Mouse (Mus musculus) erythroblast, embryonic 14.5 days (primary cell): ENCODE results near the gene Rpl10a. TPM values are rescaled to one million over a fixed set of nuclear protein-coding genes. Genes with fewer than 3 reads are reported as not detected.

Experiments used
- H3K27me3 ChIP-seq: 2 replicates; pipeline ENCODE4 v1.6.1; 2012; ENCODE audit warnings: inconsistent platforms; ENCODE audit not compliant: control insufficient read depth
- H3K36me3 ChIP-seq: 2 replicates; pipeline ENCODE4 v1.6.1; 2012; ENCODE audit warnings: mild to moderate bottlenecking, inconsistent platforms; ENCODE audit not compliant: control insufficient read depth
- H3K4me1 ChIP-seq: 2 replicates; pipeline ENCODE4 v1.6.1; 2012; ENCODE audit warnings: inconsistent platforms; ENCODE audit not compliant: control insufficient read depth
- H3K4me3 ChIP-seq: replicated peaks from 2 replicates; pipeline ENCODE3; 2012; ENCODE audit warnings: moderate library complexity, mild to moderate bottlenecking, inconsistent platforms
- H3K9me3 ChIP-seq: 2 replicates; pipeline ENCODE4 v1.6.1; 2012; ENCODE audit warnings: low read length, inconsistent platforms, mixed read lengths; ENCODE audit not compliant: control insufficient read depth
- GATA1 ChIP-seq: IDR thresholded peaks from 2 replicates; pipeline ENCODE4 v1.6.1; 2012; ENCODE audit warnings: low read length, inconsistent platforms, mixed read lengths
- TAL1 ChIP-seq: IDR thresholded peaks from 3 replicates; pipeline ENCODE4 v1.6.1; 2012; ENCODE audit warnings: low read length, inconsistent platforms, mixed read lengths
- polyA plus RNA-seq: library from polyadenylated mRNA; stranded (reverse); fragments of >175 nt; gene quantifications from 2 replicates; pipeline ENCODE4 v1.2.3, GENCODE M21; 2012

Gene Rpl10a
- polyA plus RNA-seq, 1 experiment, result 529 TPM

DNA sequence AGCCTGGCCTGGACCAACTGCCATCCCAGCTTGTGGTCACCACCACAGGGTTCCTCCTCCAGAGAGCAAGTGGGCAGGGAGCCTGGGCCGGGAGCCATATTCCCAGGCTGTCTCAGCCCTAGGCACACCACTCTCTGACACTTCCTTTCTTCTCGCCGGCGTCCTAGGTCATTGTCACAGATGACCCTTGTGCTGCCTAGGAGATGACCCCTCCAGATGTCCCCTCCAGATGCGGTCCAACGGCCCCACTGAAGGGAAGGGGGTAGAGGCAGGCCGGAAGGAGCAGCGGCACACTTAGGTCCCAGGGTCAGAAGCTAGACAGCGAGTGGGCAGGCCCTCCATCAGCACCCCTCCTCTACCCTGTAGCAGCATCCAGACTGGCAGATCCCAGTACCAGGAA lies 27.9 kb upstream of the Rpl10a start:
- Histone ChIP-seq H3K4me1 (peaks cover 2% of the 10 kb centered on the region; the same call in 1 of the 2 replicates), H3K36me3 (peaks cover 46% of the 10 kb centered on the region), H3K4me3 (no peak overlapping the region), H3K9me3 (peaks cover 3% of the 10 kb centered on the region), H3K27me3 (no peaks in the 10 kb centered on the region)
- TF ChIP-seq GATA1 (no peak), TAL1 (no peak)

DNA sequence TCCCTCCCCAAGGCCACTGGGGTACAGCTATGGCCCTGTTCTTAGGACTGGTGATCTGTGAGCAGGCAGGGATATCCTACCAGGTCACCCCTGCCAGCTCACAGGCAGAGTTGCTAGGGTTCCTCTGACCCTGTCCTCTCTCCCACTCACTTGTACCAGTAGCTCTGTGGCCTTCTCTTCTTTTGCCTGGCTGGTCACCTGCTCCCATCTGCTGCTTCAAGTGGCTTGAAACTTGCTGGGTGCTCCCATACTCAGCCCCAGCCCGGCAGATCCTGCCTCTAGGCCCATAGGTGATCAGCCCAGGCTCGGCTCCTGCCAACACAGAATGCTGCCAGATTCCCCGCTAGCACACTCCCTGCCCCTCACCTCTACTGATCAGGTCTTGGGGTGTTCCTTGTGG lies 27.4 kb upstream of the Rpl10a start:
- Histone ChIP-seq H3K36me3 (peaks cover 41% of the 10 kb centered on the region), H3K27me3 (no peaks in the 10 kb centered on the region), H3K9me3 (peaks cover 5% of the 10 kb centered on the region), H3K4me1 (peaks cover 2% of the 10 kb centered on the region; the same call in 1 of the 2 replicates), H3K4me3 (no peak overlapping the region)
- TF ChIP-seq GATA1 (no peak), TAL1 (no peak)

GRCm38 (mm10) chr17:28305172-28305571 lies 23.1 kb upstream of the Rpl10a start:
- H3K36me3 ChIP-seq, result peaks cover 7% of the 10 kb centered on the region

DNA sequence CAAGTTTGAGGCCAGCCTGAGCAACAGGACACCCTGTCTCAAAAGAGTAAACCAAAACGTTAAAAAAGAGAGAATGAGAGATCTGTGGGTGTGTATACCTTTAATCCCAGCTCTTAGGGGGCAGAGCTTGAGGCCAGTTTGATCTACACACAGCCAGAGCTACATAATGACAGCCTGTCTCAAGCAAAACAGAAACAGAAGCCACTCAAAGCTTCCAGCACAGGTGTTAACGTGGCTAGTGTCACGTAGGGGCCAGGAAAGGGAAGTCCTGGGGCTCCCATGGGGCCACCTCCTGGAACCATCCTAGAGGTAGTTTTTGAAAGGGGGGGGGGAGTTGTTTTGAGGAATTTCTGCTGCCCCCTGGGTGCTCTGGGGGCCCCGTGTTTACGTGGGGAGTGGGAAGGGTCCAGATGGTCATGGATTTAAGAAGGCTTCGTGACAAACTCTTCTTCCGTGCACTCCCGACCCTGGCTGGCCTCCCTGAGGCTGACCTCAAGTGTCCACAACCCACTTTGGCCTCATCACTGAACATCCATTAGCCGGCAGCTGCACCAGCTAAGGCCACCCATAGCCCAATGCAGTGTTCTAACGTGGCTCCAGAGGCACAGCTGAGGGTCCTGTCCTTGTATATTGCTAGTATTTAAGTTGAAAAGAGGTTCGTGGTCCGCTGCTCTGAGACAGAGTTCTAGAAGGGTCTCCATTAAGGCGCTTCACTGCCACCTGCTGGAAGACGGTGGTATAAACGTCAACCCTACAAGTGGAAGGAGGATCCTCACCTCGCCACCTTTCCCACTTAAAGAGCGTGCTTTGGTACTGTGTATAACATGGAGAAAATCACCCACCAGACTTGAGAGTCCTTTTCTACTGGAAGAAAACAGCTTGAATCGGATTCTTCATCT lies 19.7 kb upstream of the Rpl10a start:
- TF ChIP-seq GATA1, result no peak
- no peak for TF ChIP-seq TAL1
- Histone ChIP-seq H3K4me1 (peaks cover 22% of the 10 kb centered on the region), H3K9me3 (peaks cover 5% of the 10 kb centered on the region), H3K4me3 (no peak overlapping the region), H3K27me3 (no peaks in the 10 kb centered on the region), H3K36me3 (no peaks in the 10 kb centered on the region)

More at GRCm38 (mm10) chr17:28305172-28305571, 23.1 kb upstream of the Rpl10a start:
- Histone ChIP-seq H3K4me3 (no peak overlapping the region), H3K4me1 (peaks cover 10% of the 10 kb centered on the region), H3K9me3 (peaks cover 5% of the 10 kb centered on the region), H3K27me3 (no peaks in the 10 kb centered on the region)
- TF ChIP-seq TAL1, result no peak
- TF ChIP-seq GATA1, result no peak

- Histone ChIP-seq H3K36me3 (peaks cover 8% of the 10 kb centered on the region), H3K9me3 (no peaks in the 10 kb centered on the region; the same call in 1 of the 2 replicates), H3K27me3 (no peaks in the 10 kb centered on the region), H3K4me3 (no peak overlapping the region), H3K4me1 (peaks cover 42% of the 10 kb centered on the region)
- TF ChIP-seq TAL1, result no peak
- no peak for TF ChIP-seq GATA1
These were observed 17.4 kb upstream of the Rpl10a start for GRCm38 (mm10) chr17:28310831-28311230.

DNA sequence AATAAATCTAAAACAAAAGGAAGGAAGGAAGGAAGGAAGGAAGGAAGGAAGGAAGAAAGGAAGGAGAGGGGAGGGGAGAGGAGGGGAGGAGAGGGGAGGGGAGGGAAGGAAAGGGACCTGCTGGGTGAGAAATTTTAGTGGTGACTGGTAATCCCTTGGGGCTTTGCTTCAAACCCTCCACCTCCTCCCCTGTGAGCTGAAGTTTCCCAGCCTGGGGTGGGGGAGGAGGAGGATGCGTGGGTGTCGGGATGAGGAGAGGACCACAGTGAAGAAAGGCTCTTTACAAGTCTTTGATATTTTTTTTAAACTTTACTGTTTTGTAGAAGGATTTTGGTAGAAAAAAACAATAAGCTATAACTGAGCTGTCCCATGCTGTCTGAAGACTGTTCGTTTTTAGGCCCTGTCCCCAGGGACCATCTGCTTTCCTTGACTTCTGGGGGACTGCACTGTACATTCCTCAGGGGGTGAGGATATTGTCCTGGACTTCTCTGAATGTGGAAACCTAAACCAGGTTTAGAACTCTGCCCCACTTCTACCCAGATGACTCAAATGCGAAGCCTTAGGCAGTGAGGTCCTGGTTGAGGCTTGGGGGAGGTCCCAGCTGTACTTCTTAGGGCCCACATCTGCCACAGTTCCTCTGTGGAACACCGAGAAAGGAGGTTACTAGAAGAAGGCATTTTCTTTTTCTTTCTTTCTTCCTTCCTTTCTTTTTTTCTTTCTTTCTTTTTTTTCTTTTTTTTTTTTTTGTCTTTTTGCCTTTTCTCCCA lies 16.7 kb upstream of the Rpl10a start:
- Histone ChIP-seq H3K9me3 (no peaks in the 10 kb centered on the region; the same call in 1 of the 2 replicates), H3K4me1 (peaks cover 50% of the 10 kb centered on the region), H3K4me3 (no peak overlapping the region), H3K36me3 (peaks cover 15% of the 10 kb centered on the region), H3K27me3 (no peaks in the 10 kb centered on the region)
- TF ChIP-seq TAL1 (no peak), GATA1 (no peak)

DNA sequence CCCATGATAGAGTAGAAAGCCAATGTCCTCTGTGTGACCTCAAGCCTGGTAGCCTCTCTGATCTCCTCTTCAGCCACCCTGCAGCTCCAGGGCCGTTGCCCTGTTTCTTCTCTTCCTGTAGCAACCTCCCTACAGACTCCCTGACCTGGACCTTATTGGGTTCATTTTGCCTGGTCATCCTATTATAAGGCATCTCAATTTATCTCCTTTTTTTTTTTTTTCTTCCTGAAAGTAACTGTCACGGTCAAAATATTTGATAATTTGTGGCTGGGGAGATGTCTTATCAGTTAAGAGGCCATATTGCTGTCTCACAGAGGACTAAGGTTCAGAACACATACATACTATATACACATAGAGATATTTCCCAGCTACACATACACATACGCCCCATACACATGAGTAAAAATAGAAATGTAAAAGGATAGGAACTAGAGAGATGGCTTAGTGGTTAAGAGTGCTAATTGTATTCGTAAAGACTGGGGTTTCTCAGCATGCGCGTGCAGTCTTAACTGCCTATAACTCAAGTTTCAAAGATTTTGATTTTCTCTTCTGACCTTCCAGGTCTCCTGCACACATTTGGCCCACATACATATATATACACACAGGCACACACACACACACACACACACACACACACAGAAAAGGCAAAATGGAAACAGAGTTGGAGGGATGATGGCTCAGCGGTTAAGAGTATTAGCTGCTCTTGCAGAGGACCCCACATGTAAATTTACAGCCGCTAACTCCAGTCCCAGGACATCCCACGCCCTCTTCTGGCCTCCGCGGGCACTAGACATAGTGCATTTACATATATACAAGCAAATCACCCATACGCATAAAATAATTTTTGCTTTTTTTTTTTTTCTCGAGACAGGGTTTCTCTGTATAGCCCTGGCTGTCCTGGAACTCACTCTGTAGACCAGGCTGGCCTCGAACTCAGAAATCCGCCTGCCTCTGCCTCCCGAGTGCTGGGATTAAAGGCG lies 15.7 kb upstream of the Rpl10a start:
- Histone ChIP-seq H3K27me3 (no peaks in the 10 kb centered on the region), H3K36me3 (peaks cover 25% of the 10 kb centered on the region), H3K4me3 (peak overlapping the region; percentile 90), H3K4me1 (peaks cover 59% of the 10 kb centered on the region), H3K9me3 (no peaks in the 10 kb centered on the region; the same call in 1 of the 2 replicates)
- TF ChIP-seq GATA1 (no peak), TAL1 (no peak)

- peak within 1 kb of the TSS; percentile 90 for H3K4me3 ChIP-seq
- H3K27me3 ChIP-seq, result no peaks in the 10 kb centered on the region
- H3K9me3 ChIP-seq, result no peaks in the 10 kb centered on the region; the same call in 1 of the 2 replicates
- H3K4me1 ChIP-seq, result peaks cover 66% of the 10 kb centered on the region
- TF ChIP-seq TAL1, result no peak
- peak; percentile 60; the same call in 1 of the 2 replicates for TF ChIP-seq GATA1
- peaks cover 31% of the 10 kb centered on the region for H3K36me3 ChIP-seq
These were observed 14.9 kb upstream of the Rpl10a start, which contains the start of gene Fance for GRCm38 (mm10) chr17:28313212-28313879. TSS of gene Fance (plus strand) at chr17:28313519.
